Mouse (Mus musculus): ENCODE data around the gene Tnk2. TPM values are rescaled to one million over a fixed set of nuclear protein-coding genes. Genes with fewer than 3 reads are reported as not detected.

Gene Tnk2
- total and polyA plus RNA-seq, 2 experiments, result 1.9 to 35.7 TPM

- Histone ChIP-seq H3K4me1 (ENCODE audit: control insufficient read depth, insufficient read depth, low read length) (peaks cover 7% of the 10 kb centered on the region), H3K9ac (ENCODE audit: low read depth, low read length) (no peak overlapping the region), H3K27ac (replicated peaks; ENCODE audit: insufficient read depth, low read depth, low read length) (no peak overlapping the region), H3K4me3 (ENCODE audit: insufficient read depth, low read depth, low read length) (no peak overlapping the region), H3K27me3 (ENCODE audit: control insufficient read depth, insufficient read depth, low read length) (no peaks in the 10 kb centered on the region), H3K79me2 (ENCODE audit: control insufficient read depth, insufficient read depth, low read length) (peaks cover 6% of the 10 kb centered on the region; the same call in 1 of the 2 replicates), H3K36me3 (ENCODE audit: control insufficient read depth, insufficient read depth, low read length) (peaks cover 5% of the 10 kb centered on the region)
- no peak for DNase-seq (ENCODE audit: extremely low read depth, low read depth, low spot score)
- TF ChIP-seq CTCF (IDR thresholded peaks at IDR 0.05; ENCODE audit: low read depth, low read length) (no peak), POLR2A (IDR thresholded peaks at IDR 0.05; ENCODE audit: extremely low read depth, insufficient read depth, low read length) (no peak)
- 66% methylated on average over 14 of the region's 14 CpGs for WGBS
These were observed 35.1 kb downstream of the Tnk2 start for GRCm38 (mm10) chr16:32678812-32679211.

GRCm38 (mm10) chr16:32679976-32680375 is 36.3 kb downstream of the Tnk2 start:
- TF ChIP-seq CTCF (IDR thresholded peaks at IDR 0.05; ENCODE audit: low read depth, low read length) (no peak), POLR2A (IDR thresholded peaks at IDR 0.05; ENCODE audit: extremely low read depth, insufficient read depth, low read length) (no peak)
- Histone ChIP-seq H3K4me1 (ENCODE audit: control insufficient read depth, insufficient read depth, low read length) (no peaks in the 10 kb centered on the region), H3K27ac (replicated peaks; ENCODE audit: insufficient read depth, low read depth, low read length) (no peak overlapping the region), H3K36me3 (ENCODE audit: control insufficient read depth, insufficient read depth, low read length) (peaks cover 5% of the 10 kb centered on the region), H3K4me3 (ENCODE audit: insufficient read depth, low read depth, low read length) (no peak overlapping the region), H3K79me2 (ENCODE audit: control insufficient read depth, insufficient read depth, low read length) (no peaks in the 10 kb centered on the region), H3K27me3 (ENCODE audit: control insufficient read depth, insufficient read depth, low read length) (no peaks in the 10 kb centered on the region), H3K9ac (ENCODE audit: low read depth, low read length) (no peak overlapping the region)
- DNase-seq (ENCODE audit: extremely low read depth, low read depth, low spot score), result no peak
- 95% methylated on average over 16 of the region's 16 CpGs for WGBS

GRCm38 (mm10) chr16:32680806-32681205 is 37.1 kb downstream of the Tnk2 start:
- no peak overlapping the region for H3K4me3 ChIP-seq (ENCODE audit: insufficient read depth, low read depth, low read length)
- no peak overlapping the region for H3K27ac ChIP-seq (replicated peaks; ENCODE audit: insufficient read depth, low read depth, low read length)
- no peaks in the 10 kb centered on the region for H3K27me3 ChIP-seq (ENCODE audit: control insufficient read depth, insufficient read depth, low read length)
- H3K9ac ChIP-seq (ENCODE audit: low read depth, low read length), result no peak overlapping the region
- 94% methylated on average over 6 of the region's 6 CpGs for WGBS
- peaks cover under 1% of the 10 kb centered on the region; the same call in 1 of the 2 replicates for H3K4me1 ChIP-seq (ENCODE audit: control insufficient read depth, insufficient read depth, low read length)
- no peaks in the 10 kb centered on the region for H3K79me2 ChIP-seq (ENCODE audit: control insufficient read depth, insufficient read depth, low read length)
- no peak for DNase-seq (ENCODE audit: extremely low read depth, low read depth, low spot score)
- H3K36me3 ChIP-seq (ENCODE audit: control insufficient read depth, insufficient read depth, low read length), result peaks cover 2% of the 10 kb centered on the region
- no peak for TF ChIP-seq POLR2A (IDR thresholded peaks at IDR 0.05; ENCODE audit: extremely low read depth, insufficient read depth, low read length)
- no peak for TF ChIP-seq CTCF (IDR thresholded peaks at IDR 0.05; ENCODE audit: low read depth, low read length)

GRCm38 (mm10) chr16:32682194-32682593 is 38.5 kb downstream of the Tnk2 start:
- H3K27me3 ChIP-seq (ENCODE audit: control insufficient read depth, insufficient read depth, low read length), result no peaks in the 10 kb centered on the region
- 18% methylated on average over 5 of the region's 5 CpGs for WGBS
- H3K79me2 ChIP-seq (ENCODE audit: control insufficient read depth, insufficient read depth, low read length), result no peaks in the 10 kb centered on the region
- TF ChIP-seq POLR2A (IDR thresholded peaks at IDR 0.05; ENCODE audit: extremely low read depth, insufficient read depth, low read length), result no peak
- TF ChIP-seq CTCF (IDR thresholded peaks at IDR 0.05; ENCODE audit: low read depth, low read length), result peak; percentile 73
- H3K27ac ChIP-seq (replicated peaks; ENCODE audit: insufficient read depth, low read depth, low read length), result no peak overlapping the region
- no peak overlapping the region for H3K4me3 ChIP-seq (ENCODE audit: insufficient read depth, low read depth, low read length)
- peak; percentile 64 for DNase-seq (ENCODE audit: extremely low read depth, low read depth, low spot score)
- H3K9ac ChIP-seq (ENCODE audit: low read depth, low read length), result no peak overlapping the region
- H3K4me1 ChIP-seq (ENCODE audit: control insufficient read depth, insufficient read depth, low read length), result peaks cover 5% of the 10 kb centered on the region
- H3K36me3 ChIP-seq (ENCODE audit: control insufficient read depth, insufficient read depth, low read length), result peaks cover 2% of the 10 kb centered on the region; the same call in 1 of the 2 replicates

- Histone ChIP-seq H3K36me3 (ENCODE audit: control insufficient read depth, insufficient read depth, low read length) (peaks cover 2% of the 10 kb centered on the region; the same call in 1 of the 2 replicates), H3K27me3 (ENCODE audit: control insufficient read depth, insufficient read depth, low read length) (no peaks in the 10 kb centered on the region), H3K4me3 (ENCODE audit: insufficient read depth, low read depth, low read length) (no peak overlapping the region), H3K4me1 (ENCODE audit: control insufficient read depth, insufficient read depth, low read length) (peaks cover 6% of the 10 kb centered on the region), H3K27ac (replicated peaks; ENCODE audit: insufficient read depth, low read depth, low read length) (no peak overlapping the region), H3K79me2 (ENCODE audit: control insufficient read depth, insufficient read depth, low read length) (no peaks in the 10 kb centered on the region), H3K9ac (ENCODE audit: low read depth, low read length) (no peak overlapping the region)
- 74% methylated on average over 4 of the region's 4 CpGs for WGBS
- DNase-seq (ENCODE audit: extremely low read depth, low read depth, low spot score), result no peak
- TF ChIP-seq CTCF (IDR thresholded peaks at IDR 0.05; ENCODE audit: low read depth, low read length), result no peak
- TF ChIP-seq POLR2A (IDR thresholded peaks at IDR 0.05; ENCODE audit: extremely low read depth, insufficient read depth, low read length), result no peak
These were observed 39.2 kb downstream of the Tnk2 start for GRCm38 (mm10) chr16:32682841-32683240.

GRCm38 (mm10) chr16:32683343-32683742 is 39.7 kb downstream of the Tnk2 start:
- peak; percentile 33 for DNase-seq (ENCODE audit: extremely low read depth, low read depth, low spot score)
- Histone ChIP-seq H3K27ac (replicated peaks; ENCODE audit: insufficient read depth, low read depth, low read length) (no peak overlapping the region), H3K4me1 (ENCODE audit: control insufficient read depth, insufficient read depth, low read length) (peaks cover 9% of the 10 kb centered on the region), H3K27me3 (ENCODE audit: control insufficient read depth, insufficient read depth, low read length) (no peaks in the 10 kb centered on the region), H3K9ac (ENCODE audit: low read depth, low read length) (no peak overlapping the region), H3K4me3 (ENCODE audit: insufficient read depth, low read depth, low read length) (no peak overlapping the region), H3K36me3 (ENCODE audit: control insufficient read depth, insufficient read depth, low read length) (peaks cover 2% of the 10 kb centered on the region; the same call in 1 of the 2 replicates), H3K79me2 (ENCODE audit: control insufficient read depth, insufficient read depth, low read length) (no peaks in the 10 kb centered on the region)
- 66% methylated on average over 5 of the region's 5 CpGs for WGBS
- TF ChIP-seq CTCF (IDR thresholded peaks at IDR 0.05; ENCODE audit: low read depth, low read length), result peak; percentile 41
- no peak for TF ChIP-seq POLR2A (IDR thresholded peaks at IDR 0.05; ENCODE audit: extremely low read depth, insufficient read depth, low read length)

Measured in liver, adult 2 months (tissue).